Mouse (Mus musculus) hindbrain, embryonic 14.5 days (tissue): ENCODE data around the gene Bckdhb. TPM values are rescaled to one million over a fixed set of nuclear protein-coding genes. Genes with fewer than 3 reads are reported as not detected.

ENCODE experiments used
- ATAC-seq: fragments of 200-750 bp; cut with Nextera tagmentation; 2 replicates; pipeline ENCODE4 v1.8.0; 2017; ENCODE audit warnings: moderate number of reproducible peaks, mild to moderate bottlenecking, moderate TSS enrichment, moderate library complexity; ENCODE audit not compliant: low FRiP score
- DNase-seq: peaks from one replicate; pipeline ENCODE4 v3.0.0-alpha.2; 2015; ENCODE audit warnings: low spot score
- H3K27ac ChIP-seq: fragments of 300-500 bp; sonication (generic); 2 replicates; pipeline ENCODE4 v1.5.1; 2014; ENCODE audit warnings: mild to moderate bottlenecking, moderate library complexity
- H3K27me3 ChIP-seq: fragments of 300-500 bp; sonication (generic); 2 replicates; pipeline ENCODE4 v1.6.1; 2014; ENCODE audit warnings: mild to moderate bottlenecking, low read length, mixed read lengths; ENCODE audit not compliant: control insufficient read depth, insufficient read depth
- H3K36me3 ChIP-seq: fragments of 300-500 bp; sonication (generic); replicated peaks from 2 replicates; pipeline ENCODE4 v1.6.1; 2014; ENCODE audit not compliant: control insufficient read depth, insufficient read depth
- H3K4me1 ChIP-seq: fragments of 300-500 bp; sonication (generic); replicated peaks from 2 replicates; pipeline ENCODE4 v1.6.1; 2014; ENCODE audit warnings: antibody characterized with exemption, low read length, mixed read lengths; ENCODE audit not compliant: control insufficient read depth, insufficient read depth
- H3K4me2 ChIP-seq: fragments of 300-500 bp; sonication (generic); replicated peaks from 2 replicates; pipeline ENCODE4 v1.6.1; 2014; ENCODE audit warnings: mild to moderate bottlenecking, moderate library complexity
- H3K4me3 ChIP-seq: fragments of 300-500 bp; sonication (generic); replicated peaks from 2 replicates; pipeline ENCODE4 v1.5.1; 2014; ENCODE audit warnings: mild to moderate bottlenecking, low read length
- H3K9ac ChIP-seq: fragments of 300-500 bp; sonication (generic); 2 replicates; pipeline ENCODE4 v1.6.1; 2014
- H3K9me3 ChIP-seq: fragments of 300-500 bp; sonication (generic); 2 replicates; pipeline ENCODE4 v1.6.1; 2016; ENCODE audit warnings: low read length; ENCODE audit not compliant: control insufficient read depth
- WGBS: fragments of 180-500 bp; shearing (Covaris S2); extraction: QIAGEN DNeasy Blood & Tissue Kit; methylation state at CpG from one replicate; pipeline ENCODE4 v1.1.7; 2014; 5-methylcytosine and 5-hydroxymethylcytosine counted together
- polyA plus RNA-seq: library from polyadenylated mRNA; unstranded; fragments of >200 nt; fragmentation: Nextera tagmentation; extraction: Ambion mirVana; gene quantifications from 2 replicates; pipeline ENCODE4 v1.2.1, GENCODE M21; 2014

The Bckdhb gene
- polyA plus RNA-seq, 1 experiment from 2014 or later: 32.5 TPM

GRCm38 (mm10) chr9:84103344-84103743 lies 178.4 kb downstream of the Bckdhb start:
- WGBS: 94% methylated on average over 7 of the region's 7 CpGs
- no peak overlapping the region for H3K27ac ChIP-seq

GRCm38 (mm10) chr9:84106438-84106837 lies 181.5 kb downstream of the Bckdhb start:
- H3K9ac ChIP-seq: no peak overlapping the region
- no peak for ATAC-seq
- H3K4me2 ChIP-seq: no peak overlapping the region
- H3K36me3 ChIP-seq: no peaks in the 10 kb centered on the region
- peaks cover 19% of the 10 kb centered on the region for H3K4me1 ChIP-seq
- no peaks in the 10 kb centered on the region for H3K27me3 ChIP-seq
- whole genome bisulfite sequencing: 94% methylated on average over 2 of the region's 2 CpGs
- no peaks in the 10 kb centered on the region for H3K9me3 ChIP-seq
- H3K27ac ChIP-seq: no peak overlapping the region
- no peak overlapping the region for H3K4me3 ChIP-seq
- DNase-seq: no peak

More at GRCm38 (mm10) chr9:84103344-84103743, 178.4 kb downstream of the Bckdhb start:
- no peaks in the 10 kb centered on the region for H3K9me3 ChIP-seq
- H3K4me1 ChIP-seq: no peaks in the 10 kb centered on the region
- ATAC-seq: no peak
- H3K4me2 ChIP-seq: no peak overlapping the region
- no peaks in the 10 kb centered on the region for H3K27me3 ChIP-seq
- H3K36me3 ChIP-seq: no peaks in the 10 kb centered on the region
- no peak for DNase-seq
- no peak overlapping the region for H3K4me3 ChIP-seq
- H3K9ac ChIP-seq: no peak overlapping the region

GRCm38 (mm10) chr9:84107045-84107813 lies 182.3 kb downstream of the Bckdhb start:
- ATAC-seq: no peak
- H3K9me3 ChIP-seq: no peaks in the 10 kb centered on the region
- no peak overlapping the region for H3K4me3 ChIP-seq
- H3K27ac ChIP-seq: no peak overlapping the region
- H3K27me3 ChIP-seq: no peaks in the 10 kb centered on the region
- H3K4me1 ChIP-seq: peaks cover 19% of the 10 kb centered on the region
- no peak for DNase-seq
- no peak overlapping the region for H3K9ac ChIP-seq
- H3K36me3 ChIP-seq: no peaks in the 10 kb centered on the region
- WGBS: 70% methylated on average over 20 of the region's 20 CpGs
- H3K4me2 ChIP-seq: no peak overlapping the region

GRCm38 (mm10) chr9:84108534-84108933 lies 183.6 kb downstream of the Bckdhb start:
- Histone ChIP-seq H3K4me1 (peaks cover 22% of the 10 kb centered on the region), H3K27ac (no peak overlapping the region), H3K36me3 (no peaks in the 10 kb centered on the region), H3K9ac (no peak overlapping the region), H3K27me3 (no peaks in the 10 kb centered on the region), H3K9me3 (no peaks in the 10 kb centered on the region), H3K4me3 (no peak overlapping the region), H3K4me2 (no peak overlapping the region)
- DNase-seq (no peak), ATAC-seq (no peak)
- 93% methylated on average over 7 of the region's 7 CpGs for WGBS

- DNase-seq (peak; percentile 54), ATAC-seq (peak; percentile 56)
- WGBS: 35% methylated on average over 6 of the region's 6 CpGs
- Histone ChIP-seq H3K9me3 (no peaks in the 10 kb centered on the region), H3K27me3 (no peaks in the 10 kb centered on the region), H3K36me3 (no peaks in the 10 kb centered on the region), H3K27ac (peak overlapping the region; percentile 54), H3K4me1 (peaks cover 28% of the 10 kb centered on the region), H3K4me2 (peak overlapping the region; percentile 40), H3K9ac (no peak overlapping the region), H3K4me3 (no peak overlapping the region)
These were observed 185.0 kb downstream of the Bckdhb start for GRCm38 (mm10) chr9:84109777-84110478.

GRCm38 (mm10) chr9:84110616-84111015 lies 185.7 kb downstream of the Bckdhb start:
- no peak overlapping the region for H3K9ac ChIP-seq

GRCm38 (mm10) chr9:84112319-84112718 lies 187.4 kb downstream of the Bckdhb start:
- Histone ChIP-seq H3K27me3 (no peaks in the 10 kb centered on the region), H3K36me3 (no peaks in the 10 kb centered on the region), H3K4me1 (peaks cover 28% of the 10 kb centered on the region), H3K4me3 (no peak overlapping the region), H3K4me2 (no peak overlapping the region), H3K9ac (no peak overlapping the region), H3K9me3 (no peaks in the 10 kb centered on the region), H3K27ac (no peak overlapping the region)
- WGBS: 66% methylated on average over 1 of the region's 1 CpGs
- DNase-seq (no peak), ATAC-seq (no peak)

More at GRCm38 (mm10) chr9:84110616-84111015, 185.7 kb downstream of the Bckdhb start:
- H3K36me3 ChIP-seq: no peaks in the 10 kb centered on the region
- peak overlapping the region; percentile 54 for H3K27ac ChIP-seq
- H3K4me3 ChIP-seq: no peak overlapping the region
- peak; percentile 44; the same call in 1 of the 2 replicates for ATAC-seq
- peaks cover 28% of the 10 kb centered on the region for H3K4me1 ChIP-seq
- H3K9me3 ChIP-seq: no peaks in the 10 kb centered on the region
- no peaks in the 10 kb centered on the region for H3K27me3 ChIP-seq
- DNase-seq: no peak
- 27% methylated on average over 11 of the region's 11 CpGs for WGBS
- H3K4me2 ChIP-seq: peak overlapping the region; percentile 40

- no peaks in the 10 kb centered on the region for H3K36me3 ChIP-seq
- peaks cover 28% of the 10 kb centered on the region for H3K4me1 ChIP-seq
- ATAC-seq (no peak), DNase-seq (no peak)
- H3K27me3 ChIP-seq: no peaks in the 10 kb centered on the region
- no peaks in the 10 kb centered on the region for H3K9me3 ChIP-seq
- H3K9ac ChIP-seq: no peak overlapping the region
- no peak overlapping the region for H3K27ac ChIP-seq
- 77% methylated on average over 12 of the region's 12 CpGs for WGBS
- no peak overlapping the region for H3K4me3 ChIP-seq
- H3K4me2 ChIP-seq: no peak overlapping the region
These were observed 188.1 kb downstream of the Bckdhb start for GRCm38 (mm10) chr9:84112842-84113568.

- 71% methylated on average over 13 of the region's 13 CpGs for WGBS
- H3K9me3 ChIP-seq: no peaks in the 10 kb centered on the region
- H3K27ac ChIP-seq: no peak overlapping the region
- H3K4me2 ChIP-seq: peak overlapping the region; percentile 10; the same call in 1 of the 2 replicates
- no peak overlapping the region for H3K4me3 ChIP-seq
- no peak overlapping the region for H3K9ac ChIP-seq
- no peaks in the 10 kb centered on the region for H3K36me3 ChIP-seq
- no peak for ATAC-seq
- no peak for DNase-seq
- peaks cover 28% of the 10 kb centered on the region for H3K4me1 ChIP-seq
- H3K27me3 ChIP-seq: no peaks in the 10 kb centered on the region
These were observed 189.3 kb downstream of the Bckdhb start for GRCm38 (mm10) chr9:84114254-84114653.
